Mouse (Mus musculus) CD4-positive, CD25-positive, alpha-beta regulatory T cell, adult 4 months (primary cell): ENCODE results near the gene Dock4. TPM values are rescaled to one million over a fixed set of nuclear protein-coding genes. Genes with fewer than 3 reads are reported as not detected.

ENCODE experiments used
- ATAC-seq: one replicate; pipeline ENCODE4 v1.8.0; 2017
- polyA plus RNA-seq, 2 experiments: library from polyadenylated mRNA; unstranded; fragments of 100-300 nt; shearing (Covaris generic); gene quantifications; one replicate each; pipeline ENCODE4 v1.2.1; 2017

Dock4 gene
- polyA plus RNA-seq, 2 experiments from 2014 or later, result 0.90 to 1.7 TPM

DNA sequence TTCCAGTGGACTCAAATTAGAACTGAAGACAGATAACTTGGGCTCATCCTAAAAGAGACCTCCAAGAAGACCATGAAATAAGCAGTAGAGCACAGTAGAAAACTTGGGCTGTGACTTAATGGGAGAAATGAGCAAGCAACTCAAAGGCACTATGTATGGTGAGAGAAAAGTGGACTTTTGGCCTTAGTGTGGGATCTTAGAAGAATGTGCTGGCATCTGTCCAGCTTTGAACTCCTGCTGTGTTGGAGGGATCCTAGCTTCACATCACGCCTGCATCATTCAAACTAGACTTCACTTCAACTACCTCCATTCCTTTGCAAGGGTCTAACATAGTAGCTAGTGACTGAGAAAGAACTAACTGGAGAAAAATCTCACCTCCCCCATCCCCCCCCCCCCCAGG is 443.1 kb downstream of the Dock4 start:
- no peak for ATAC-seq

DNA sequence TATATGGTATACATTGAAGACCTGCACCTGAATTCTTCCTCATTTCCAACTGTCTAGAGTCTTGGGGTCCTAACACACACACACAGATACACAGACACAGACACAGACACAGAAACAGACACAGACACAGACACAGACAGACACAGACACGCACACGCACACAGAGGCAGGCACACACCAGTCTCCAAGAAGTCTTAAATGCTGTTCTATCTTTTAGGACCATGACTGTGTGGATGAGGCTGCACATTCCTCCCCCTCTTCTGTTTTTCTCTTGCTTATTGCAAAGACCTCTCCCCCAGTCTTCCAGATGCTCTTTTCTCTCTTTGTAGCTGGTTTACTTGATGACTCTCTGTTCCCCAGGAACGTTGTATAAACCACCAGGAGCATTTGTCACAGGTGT is 443.8 kb downstream of the Dock4 start:
- no peak for ATAC-seq

DNA sequence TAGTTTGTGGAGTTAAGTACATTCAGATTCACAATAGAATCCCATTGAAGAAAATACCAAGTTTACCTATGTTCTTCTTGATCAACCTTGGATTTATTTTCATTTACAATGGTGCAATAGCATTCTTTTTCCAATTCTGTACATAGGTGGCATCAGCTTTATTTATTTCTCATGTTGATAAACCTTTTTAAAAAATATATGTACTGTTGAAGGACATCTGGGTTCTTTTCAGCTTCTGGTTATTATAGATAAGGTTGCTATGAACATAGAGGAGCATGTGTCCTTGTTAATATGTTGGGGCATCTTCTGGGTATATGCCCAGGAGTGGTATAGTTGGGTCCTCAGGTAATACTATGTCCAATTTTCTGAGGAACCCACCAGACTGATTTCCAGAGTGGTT is 445.4 kb downstream of the Dock4 start:
- no peak for ATAC-seq

DNA sequence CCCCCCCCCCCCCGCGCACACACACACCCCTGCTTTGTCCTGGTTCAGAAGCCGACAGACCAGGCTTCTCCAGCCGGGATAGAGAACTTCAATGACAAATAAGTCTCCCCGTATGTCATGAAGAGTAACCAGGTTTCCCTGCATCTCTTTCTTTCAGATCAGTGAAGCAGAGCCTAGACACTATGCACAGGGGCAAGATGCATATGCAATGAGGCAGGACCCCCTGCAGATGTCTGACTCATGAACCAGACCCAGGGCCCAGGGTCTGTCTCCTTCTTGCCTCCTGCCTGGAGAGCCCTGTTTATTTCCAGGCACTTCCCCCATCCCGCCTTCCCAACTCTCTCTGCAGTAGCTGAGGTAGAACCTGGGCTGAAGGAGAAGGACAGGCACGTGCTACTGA is 448.0 kb downstream of the Dock4 start:
- ATAC-seq, result no peak

DNA sequence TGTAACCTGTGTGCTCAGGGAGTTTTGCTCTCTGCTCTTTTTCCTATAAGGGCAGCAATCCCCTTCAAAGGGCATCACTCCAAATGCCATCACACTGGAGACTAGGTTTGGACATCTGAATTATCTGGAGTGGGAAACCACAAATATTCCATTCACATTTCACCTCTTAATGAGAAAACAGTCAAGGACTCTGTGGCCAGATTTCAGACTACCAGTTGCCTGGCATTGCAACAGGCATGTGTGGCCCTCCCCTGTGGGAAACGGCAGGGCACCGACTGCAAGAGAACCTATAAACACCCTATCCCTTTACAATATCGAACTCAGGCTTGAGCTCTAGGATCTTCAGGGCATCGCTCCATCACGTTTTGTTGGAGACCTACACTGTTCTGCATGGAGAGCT is 448.9 kb downstream of the Dock4 start:
- ATAC-seq, result no peak

Other genes with a start within 250 kb of the Dock4 start
- not detected for gene Lsmem1, start 246.5 kb upstream of the Dock4 start, polyA plus RNA-seq
- 10 to 100 TPM; 46.7 to 49.4 TPM for gene Ifrd1, start 197.4 kb upstream of the Dock4 start, polyA plus RNA-seq
- 10 to 100 TPM; 39.8 to 40.1 TPM for gene Zfp277, start 50 bp upstream of the Dock4 start, polyA plus RNA-seq